Mouse (Mus musculus) NIH3T3 (cell line): ENCODE data around the gene AI413582.

Source experiments
- DNase-seq: peaks from one replicate; pipeline ENCODE4 v3.0.0-alpha.2; 2012; ENCODE audit warnings: low read depth

The AI413582 gene

DNA sequence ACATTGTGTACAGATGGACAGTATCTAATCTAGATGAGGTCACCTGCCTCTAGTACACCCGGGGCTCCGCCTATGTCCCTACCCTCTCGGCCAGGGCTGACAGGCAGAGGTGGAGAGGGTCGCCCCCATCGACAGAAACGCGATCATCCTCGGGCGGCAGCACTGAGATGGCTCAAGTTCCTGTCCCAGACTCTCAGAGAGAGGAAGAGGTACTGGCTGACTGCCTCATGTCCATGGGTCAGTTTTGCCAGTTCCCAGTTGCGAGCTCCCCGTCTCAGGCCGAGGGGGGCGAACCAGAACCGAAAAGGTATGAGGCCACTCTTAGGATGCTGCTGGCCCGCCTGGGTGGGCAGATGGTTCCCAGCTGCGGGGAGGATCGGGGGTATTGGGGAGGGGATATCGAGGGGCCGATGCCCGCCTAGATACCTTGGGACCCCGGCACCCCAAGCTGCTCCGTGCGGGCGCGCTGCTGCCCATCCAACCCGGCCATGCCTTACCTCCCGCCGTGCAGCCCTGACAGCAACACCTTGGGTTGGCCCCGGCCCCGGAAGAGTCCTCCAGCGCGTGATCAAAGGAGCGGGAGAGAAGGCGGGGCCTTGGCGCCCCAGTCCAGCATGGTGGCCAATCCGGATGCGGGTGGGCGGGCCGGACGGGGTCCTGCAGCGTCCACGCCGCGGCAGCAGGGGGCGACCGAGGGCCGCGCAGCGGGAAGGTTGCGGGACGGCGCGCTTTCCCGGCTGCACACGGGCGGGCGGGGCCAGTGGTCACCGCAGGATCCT lies at the start of gene AI413582:
Gene AI413582, minus strand, starts transcription at position 594 of the 779 bp plus-strand sequence.
- peak; percentile 96 for DNase-seq

DNA sequence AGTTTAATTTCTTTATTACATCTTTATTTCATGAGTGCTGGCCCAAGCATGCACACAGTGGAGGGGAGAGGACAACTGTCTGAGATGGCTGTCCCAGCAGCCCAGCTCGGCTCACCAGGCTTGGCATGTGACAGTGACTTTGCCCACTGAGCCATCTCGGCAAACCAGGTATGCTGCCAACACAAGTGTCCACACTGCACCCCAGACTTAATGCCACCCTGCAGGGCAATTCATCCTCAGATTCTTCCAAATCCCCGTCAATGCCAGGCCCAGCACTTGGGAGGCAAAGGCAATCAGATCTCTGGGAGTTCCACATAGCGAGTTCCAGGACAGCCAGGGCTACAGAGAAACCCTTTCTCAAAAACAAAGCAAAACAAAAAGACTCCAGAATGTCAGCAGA lies 47.5 kb upstream of the AI413582 start:
- no peak for DNase-seq

DNA sequence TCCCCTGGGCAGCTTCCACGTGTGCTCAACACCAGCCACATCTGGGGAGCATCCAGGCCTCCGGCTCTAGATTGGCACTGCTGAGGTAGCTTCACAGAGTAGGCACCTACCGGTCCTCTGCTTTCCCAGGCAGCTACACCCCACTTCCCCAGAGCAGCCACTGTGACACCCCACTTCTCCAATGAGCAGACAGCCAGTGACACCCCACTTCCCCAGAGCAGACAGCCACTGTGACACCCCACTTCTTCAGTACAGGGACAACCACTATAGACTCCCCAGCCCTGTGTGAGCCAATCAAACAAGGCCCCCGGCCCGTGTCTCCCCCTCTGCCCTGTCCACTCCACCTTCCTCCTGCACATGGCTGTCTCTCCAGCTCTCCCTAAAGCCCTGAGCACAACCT lies 46.4 kb upstream of the AI413582 start:
- DNase-seq: no peak

DNA sequence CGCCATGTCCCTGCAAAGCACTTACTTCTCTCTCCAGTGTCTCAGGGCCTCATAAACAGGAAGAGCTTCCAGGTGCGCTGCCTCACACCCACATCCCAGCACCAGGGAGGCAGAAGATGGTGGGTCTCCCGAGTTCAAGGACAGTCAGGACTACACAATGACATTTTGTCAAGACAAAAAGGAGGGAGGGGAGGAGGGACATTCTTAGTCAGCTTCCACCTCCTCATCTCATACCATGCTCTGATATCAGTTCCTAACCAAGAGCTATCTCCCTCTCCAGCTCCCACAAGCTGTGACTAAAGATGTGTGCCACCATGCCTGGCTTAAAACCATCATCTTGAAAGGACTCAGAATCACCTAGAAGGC lies 45.9 kb upstream of the AI413582 start:
- no peak for DNase-seq

DNA sequence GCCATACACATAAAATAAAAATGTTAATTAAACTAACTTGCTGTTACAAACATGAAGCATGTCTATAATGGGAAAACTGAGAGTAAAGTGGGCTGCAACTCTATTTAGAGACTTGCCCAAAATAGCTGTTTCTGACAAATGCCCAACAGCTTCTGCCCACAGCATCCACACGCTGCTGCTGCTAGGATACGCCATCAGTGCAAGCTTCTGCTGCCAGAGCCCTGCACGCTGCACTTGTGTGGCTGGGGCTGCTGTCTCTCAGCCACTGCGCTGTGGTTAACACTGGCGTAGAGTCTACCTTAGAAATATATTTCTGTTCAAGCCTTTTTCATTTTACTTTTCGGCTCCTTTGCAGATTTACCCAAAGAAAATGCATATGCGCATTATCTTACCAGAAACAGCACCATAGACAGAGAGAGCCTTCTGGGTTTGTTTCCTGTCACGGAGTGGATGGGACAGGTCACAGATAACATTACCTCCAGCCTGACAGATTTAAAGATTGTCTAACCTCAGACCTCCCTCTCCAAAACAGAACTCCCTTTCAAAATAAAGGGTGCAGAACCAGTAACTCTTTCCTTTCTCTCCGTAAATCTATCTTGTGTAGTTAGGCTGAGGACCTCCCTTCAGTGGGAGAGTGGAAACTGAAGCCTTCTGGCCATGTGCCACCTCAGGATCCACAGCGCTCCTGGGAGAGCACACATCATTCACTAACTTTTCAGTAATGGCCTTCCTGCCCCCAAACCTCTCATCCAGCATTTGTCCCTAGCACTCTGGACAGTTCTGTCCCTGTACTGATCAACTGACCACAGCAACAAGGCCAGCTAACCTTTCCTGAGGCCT lies 45.3 kb upstream of the AI413582 start:
- DNase-seq: no peak

DNA sequence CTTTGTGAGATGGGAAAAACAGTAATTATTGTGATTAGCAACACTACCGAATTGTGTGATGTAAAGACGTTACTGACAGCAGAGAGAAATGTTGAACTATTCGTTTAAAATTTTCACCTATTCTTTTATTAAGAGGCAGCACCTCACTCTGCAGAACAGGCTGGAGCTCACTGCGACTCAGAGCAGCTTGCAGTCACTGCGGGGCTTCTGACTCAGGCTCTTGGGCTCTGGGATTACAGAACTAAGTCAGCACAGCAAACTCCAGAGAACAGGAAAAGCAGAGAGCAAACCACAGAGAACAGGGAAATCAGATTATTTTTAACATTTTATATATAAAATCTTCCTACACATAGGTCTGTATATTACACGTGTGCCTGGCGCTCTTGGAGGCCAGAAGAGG lies 44.0 kb upstream of the AI413582 start:
- DNase-seq: peak; percentile 58

DNA sequence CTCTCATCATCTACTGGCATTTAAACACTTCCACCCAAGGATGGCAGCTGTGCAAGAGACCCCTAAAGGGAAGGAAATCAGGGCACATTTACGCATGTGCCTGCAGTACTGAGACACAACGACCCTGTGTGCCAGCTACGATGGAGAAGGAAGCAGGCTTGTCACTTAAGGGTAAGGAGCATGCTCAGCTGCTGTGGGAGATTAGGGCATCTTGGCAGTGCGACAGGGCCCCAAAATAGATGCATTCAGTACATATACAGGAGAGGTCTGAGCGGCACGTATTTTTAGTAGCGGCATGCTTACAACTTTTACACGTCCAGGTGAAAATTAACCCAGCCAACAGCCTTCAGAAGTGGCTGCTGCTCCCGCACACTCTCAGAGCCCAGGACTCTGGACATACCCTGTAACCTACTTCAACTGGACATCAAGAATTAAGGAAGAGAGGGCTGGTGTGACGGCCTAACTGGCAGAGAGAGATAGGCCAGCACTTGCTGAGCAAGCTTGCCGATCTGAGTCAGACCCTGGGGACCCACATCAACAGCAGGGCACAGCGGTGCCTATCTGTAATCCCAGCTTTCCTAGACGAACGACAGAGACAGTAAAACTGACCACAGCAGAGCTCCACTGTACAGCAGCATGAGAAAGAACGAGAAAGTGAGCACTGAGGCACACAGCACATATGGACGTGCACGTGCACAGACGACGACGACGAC lies 38.1 kb upstream of the AI413582 start:
- no peak for DNase-seq

DNA sequence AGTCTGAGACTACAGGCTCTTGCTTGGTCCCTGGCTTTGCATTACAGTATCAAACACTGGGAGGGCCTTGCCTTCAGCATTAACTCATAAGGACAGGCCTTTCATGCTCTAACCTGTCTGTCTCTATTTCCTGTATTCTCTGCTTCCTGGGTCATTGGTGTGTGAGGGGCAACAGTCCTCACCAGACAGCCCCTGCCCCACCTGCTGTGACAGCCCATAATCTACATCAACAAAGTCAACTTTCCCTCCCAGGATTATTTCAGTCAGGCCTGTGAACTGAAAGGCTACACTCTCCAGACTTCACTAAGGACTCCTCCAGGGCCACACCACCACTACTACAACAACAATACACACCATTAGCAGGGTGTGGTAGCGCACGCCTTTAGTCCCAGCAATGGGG lies 37.5 kb upstream of the AI413582 start:
- DNase-seq: no peak

DNA sequence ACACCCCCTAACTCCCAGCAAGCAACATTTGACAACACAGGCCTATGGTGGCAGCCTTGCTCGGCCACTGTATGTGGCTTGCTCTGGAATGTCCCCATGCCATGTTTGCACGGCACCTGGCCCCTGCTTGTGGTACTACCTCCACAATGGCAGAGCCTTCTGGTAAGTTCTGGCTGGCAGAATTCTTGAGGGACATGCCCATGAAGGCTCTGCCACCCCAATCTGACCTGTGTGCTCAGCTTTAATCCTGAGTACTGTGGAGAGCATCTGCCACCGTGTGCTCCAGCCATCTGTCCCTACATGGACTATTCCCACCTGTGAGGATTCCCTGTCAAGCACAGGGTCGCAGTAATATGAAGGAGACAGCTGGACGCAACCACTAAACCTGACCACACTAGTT lies 35.3 kb upstream of the AI413582 start:
- DNase-seq: no peak

DNA sequence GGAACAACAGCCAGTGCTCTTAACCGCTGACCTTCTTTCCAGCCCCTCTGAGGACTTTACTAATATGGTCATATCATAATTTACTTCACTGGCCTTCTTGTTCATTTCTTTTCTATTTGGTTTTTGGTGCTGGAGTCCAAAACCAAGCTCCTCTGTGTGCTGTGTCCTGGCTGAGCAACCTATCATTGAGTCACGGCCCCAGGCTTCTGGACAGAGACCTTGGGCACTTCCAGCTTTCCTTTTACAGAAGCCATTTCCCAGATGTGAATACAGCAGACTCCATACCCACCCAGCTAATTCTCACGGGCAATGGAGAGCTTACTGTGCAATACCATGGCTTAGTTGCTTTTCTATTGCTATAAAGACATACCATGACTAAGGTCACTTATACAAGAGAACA lies 34.7 kb upstream of the AI413582 start:
- DNase-seq: no peak

DNA sequence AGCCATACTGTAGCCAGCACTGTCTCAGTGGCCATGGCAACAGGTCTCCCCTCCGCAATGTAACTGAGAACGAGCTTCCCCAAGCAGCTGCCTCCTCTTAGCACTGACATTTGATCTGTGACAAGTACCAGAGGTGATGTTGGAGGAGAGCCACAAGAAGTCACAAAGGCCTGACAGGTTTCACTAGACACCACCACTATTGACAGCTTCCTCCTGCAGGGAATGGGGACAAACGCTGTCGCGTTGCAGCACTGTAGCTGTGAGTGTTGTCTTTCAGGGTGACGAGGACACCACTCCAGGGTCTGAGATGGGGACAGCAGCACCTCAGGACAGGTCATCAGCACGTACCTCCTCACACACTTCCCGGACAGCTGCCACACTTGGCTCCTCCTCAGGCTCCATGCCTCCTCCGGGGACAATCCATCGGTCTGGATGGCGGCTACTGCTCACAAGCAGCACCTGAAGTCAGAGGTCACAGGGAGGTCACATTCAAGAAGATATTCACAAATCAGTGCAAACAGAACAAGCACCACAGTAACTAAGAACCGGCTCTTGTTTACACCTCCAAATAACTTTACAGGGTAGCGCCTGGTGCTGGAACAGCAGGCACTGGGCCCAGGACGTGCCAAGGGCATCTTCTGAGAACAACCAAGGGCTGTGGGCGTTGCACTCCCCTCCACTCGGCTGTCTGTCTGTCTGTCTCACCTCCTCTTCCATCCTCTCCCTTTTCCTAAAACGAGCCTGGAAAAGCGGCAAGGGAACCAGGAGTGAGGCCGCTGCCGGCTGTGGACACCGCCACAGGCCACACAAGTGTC lies 31.0 kb upstream of the AI413582 start:
- no peak for DNase-seq

DNA sequence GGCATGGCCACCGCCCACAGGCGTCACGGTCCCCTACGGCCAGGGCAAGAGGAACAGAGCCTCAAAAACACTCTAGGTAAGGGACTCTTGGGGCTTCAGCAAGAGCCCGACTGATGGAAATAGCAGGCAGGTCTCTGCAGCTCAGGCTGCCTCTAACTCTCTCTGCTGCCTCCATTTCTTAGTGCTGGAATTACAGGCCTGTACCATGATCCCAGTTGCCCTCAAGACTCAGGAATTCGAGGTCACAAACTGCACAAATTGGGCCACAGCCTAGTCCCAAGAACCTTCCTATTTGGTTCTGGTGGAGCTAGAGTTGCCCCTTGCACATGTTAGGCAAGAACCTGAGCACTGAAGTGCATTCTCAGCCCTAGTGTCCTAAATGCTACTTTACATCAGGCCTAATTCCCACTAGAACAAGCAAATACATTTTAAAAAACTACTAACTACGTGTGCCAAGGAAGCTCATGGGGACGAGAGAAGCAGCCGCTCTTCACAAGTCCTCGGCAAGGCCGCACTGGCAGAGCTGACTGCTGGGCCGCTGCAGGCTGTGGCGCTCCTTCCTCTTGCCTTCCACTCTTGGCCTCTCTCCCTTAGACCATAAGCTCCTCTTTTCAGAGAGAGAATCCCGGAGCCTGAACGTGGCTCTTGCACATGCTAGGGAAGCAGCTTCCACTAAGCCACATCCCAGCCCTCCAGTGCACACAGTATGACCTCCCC lies 30.3 kb upstream of the AI413582 start:
- DNase-seq: no peak

DNA sequence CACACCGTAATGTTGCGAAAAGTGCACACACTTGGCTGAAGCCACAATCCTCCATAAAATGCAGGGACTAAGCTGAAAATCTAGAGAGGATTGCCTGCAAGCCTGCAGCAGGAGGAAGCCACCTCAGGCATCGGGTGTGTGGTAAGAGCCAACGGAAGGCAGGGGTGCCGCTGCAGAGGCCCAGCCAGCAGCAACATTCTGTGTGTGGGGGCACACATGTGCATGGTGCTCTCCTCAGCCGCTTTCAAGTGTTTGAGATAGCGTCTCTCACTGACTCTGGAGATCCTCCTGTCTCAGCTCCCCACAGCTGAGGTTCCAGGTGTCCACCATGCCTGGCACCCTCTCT lies 27.0 kb upstream of the AI413582 start:
- DNase-seq: no peak

DNA sequence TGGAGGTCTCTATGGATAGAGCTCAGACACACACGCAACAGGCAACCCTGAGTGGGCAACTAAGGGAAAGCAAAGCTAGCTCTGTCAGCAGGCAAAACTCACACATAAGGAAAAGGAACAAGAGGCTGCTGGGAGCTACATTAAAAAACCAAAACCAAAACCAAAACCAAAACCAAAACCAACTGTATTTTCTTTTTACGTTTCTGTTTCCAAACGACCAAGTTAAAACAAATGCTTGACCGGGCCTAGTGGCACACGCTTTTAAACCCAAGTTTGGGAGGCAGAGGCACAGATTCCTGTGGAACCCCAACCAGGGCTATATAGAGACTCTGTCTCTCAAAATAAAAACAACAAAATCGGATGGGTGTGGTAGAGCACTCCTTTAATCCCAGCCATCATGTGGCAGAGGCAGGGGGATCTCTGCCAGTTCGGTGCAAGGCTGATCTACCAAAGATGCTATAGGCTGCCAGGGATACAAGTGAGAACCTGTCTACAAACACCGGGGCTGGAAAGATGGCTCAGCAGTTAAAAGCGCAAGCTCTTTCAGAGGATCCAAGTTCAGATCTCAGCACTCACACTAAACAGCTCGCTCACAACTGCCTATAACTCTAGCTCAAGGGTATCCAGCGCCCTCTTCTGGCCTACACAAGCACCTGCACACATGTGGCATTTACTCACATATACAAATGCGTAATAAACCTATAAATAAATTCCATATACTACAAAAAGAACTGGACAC lies 26.4 kb upstream of the AI413582 start:
- DNase-seq: peak; percentile 31

DNA sequence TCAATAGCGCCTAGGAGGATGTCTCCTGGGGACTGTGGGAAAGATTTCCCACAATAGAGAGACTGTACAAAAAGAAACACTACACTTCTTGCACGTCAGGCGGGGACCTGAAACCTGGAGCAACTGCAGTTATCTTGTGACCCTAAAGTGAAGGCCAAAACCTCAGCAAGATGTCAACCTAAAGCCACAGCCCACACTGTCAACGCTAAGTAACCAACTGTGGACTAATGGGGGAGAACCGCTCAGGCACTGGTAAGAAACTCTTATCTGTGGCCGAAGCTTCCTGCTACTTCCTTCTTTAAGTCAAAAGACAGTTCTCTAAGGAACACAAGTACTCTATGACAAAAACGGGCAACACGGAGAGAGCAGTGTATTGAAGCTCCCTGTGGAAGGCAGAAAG lies 22.7 kb upstream of the AI413582 start:
- DNase-seq: no peak

DNA sequence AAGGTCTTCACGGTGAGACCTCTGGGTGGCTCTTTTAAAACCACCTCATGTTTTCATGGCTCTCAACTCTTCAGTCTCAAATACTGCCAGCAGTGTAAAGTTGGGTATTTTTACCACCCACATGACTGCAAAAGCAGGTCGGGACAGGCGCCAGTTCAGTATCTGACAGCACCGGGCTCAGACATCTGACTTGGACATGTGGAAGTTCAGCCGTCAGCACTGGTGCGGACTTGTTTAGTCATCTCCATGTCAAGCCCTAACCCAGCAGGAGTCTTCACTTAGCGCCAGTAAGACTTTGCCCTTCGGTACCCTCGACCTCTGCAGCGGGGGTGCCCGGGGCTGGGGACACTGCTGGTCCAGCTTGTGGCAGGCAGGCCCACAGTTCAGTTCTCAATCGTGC lies 21.7 kb upstream of the AI413582 start:
- DNase-seq: peak; percentile 33

DNA sequence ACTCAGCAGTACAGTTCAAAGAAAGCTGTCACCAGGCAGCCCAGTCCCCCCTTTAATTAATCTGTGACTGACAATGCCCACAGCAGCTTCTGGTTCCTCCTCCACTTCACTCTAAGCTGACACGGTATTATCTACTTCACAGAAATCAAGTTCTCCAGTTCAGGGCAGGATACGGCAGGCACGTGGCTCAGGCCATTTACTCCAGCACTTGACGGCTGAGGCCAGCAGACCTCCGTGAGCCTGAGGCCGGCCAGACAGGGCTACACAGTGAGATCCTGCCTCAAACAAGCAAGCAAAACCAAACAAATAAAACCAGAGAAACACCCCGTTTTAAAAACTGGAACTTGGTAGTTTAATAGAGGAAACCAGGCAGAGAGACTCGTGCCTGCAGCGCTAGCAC lies 21.1 kb upstream of the AI413582 start:
- DNase-seq: no peak

DNA sequence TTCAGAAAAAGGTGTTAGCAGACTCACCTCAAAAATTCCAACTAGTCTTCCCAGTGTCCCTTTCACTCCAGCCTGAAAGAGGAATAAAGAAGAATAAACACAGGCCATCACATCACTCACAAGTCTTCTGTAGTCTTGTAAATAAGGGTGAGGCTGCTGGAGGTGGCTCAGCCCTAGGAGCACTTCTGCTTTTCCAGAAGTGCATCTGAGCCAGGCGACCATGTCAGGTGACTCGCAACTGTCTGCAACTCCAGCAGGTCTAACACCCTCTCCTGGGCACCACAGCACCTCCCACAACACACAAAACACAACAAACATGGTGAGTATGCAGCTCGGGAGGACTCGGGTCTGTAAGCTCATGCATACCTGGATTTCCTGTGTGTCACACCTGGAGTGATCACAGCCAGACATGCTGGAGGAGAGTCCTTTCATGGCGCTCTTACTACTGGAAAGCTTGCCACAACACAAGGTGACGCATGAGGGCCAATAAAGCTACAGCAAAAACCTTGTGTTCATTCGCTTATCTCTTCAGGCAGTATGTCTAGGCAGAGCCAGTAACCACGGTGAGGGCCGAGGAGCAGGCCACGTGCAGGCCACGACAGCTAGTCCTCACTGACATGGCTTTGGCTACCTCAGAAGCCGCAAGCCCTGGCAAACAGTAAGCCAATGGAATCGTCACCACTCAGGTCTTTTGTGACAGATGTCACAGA lies 17.8 kb upstream of the AI413582 start:
- DNase-seq: no peak

DNA sequence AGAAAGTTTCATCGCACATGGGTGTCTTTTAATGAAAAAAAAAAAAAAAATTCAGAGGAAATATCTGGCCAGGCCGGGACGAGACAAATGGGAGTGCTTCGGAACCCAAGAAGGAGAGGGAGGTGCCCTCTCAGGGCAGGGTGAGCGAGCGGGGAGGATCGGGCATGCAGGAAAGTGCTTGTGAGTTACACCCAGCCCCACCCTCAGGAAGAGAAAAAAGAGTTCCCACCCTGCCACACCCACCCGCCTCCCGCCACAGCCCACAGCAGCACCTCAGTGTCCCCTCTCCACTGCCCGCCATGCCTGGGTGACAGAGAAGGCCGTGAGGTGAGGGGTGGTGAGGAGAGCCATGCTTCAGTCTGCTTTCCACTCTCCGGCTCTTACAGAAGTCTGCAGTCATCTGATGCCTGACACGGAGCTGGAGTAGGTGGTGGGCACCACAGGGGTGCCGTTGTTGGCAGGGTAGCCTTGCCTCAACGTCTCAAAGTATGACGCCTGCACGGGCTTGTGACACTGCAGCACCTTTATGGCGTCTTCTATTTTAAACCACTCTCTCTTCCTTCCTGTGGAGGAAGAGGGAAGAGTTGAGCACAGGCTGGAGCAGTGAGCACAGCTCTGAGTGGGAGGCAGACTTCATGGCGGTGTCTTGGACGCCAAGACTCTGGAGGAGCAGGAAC lies 15.0 kb upstream of the AI413582 start:
- no peak for DNase-seq

DNA sequence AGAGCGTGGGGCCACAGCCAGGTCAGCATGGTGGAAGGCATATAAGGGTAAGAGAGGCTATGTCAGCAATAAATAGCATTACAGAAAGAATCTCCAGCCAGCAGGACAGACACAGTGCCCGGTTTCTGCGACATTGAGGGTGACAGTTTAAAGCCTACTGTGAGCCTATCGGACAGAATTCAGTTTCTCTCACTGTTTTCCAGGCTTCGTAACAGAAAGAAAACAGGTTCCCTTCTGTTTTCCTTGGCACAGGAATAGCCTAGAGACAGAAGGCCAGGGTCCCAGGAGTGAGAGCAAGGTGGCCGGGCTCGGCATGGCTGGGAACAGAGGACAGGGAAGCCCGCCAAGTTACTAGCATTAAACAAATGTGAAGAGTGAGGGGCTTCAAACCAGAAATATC lies 14.3 kb upstream of the AI413582 start:
- no peak for DNase-seq
